Mouse (Mus musculus): ENCODE results near the gene Meis1. TPM values are rescaled to one million over a fixed set of nuclear protein-coding genes. Genes with fewer than 3 reads are reported as not detected.

Gene Meis1
- total RNA-seq, 1 experiment = 6.2 TPM

DNA sequence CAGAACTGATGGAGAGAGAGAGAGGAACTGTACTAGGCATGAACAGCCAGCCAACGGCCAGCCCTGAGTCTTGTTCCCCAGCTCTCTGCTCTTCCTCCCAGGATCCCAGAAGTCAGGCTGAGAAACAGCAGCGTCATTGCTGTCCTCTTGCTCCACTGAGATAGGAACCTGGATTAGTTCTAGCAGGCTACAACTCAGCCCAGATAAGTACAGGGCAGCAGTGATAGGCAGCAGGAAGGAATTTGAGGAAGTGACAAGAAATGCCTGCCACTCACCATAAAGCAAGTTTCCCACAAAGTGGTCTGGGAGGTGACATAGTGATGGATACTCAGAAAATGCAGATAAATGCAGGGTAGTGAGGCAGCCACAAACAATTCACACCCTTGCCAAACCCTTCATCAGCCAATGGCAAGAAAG lies 48.9 kb downstream of the Meis1 start:
- H3K4me1 ChIP-seq (ENCODE audit: control insufficient read depth in 2 of 2, insufficient read depth in 2 of 2, low read length in 2 of 2, poor library complexity in 1 of 2) = no peaks in the 10 kb centered on the region
- no peak overlapping the region for H3K27ac ChIP-seq (ENCODE audit: insufficient read depth, low read depth, low read length, poor library complexity, severe bottlenecking)
- TF ChIP-seq ZC3H11A (IDR thresholded peaks at IDR 0.05; ENCODE audit: borderline replicate concordance, low read depth, low read length) (no peak), MAFK (IDR thresholded peaks at IDR 0.05; ENCODE audit: insufficient read depth, low read depth, low read length) (no peak), HCFC1 (IDR thresholded peaks at IDR 0.05; ENCODE audit: borderline replicate concordance, insufficient read depth, low read length) (no peak), CHD2 (IDR thresholded peaks at IDR 0.05; ENCODE audit: low read depth, low read length) (no peak), ZNF384 (IDR thresholded peaks at IDR 0.05; ENCODE audit: low read depth, low read length) (no peak)
- in situ Hi-C loops (cut with MboI; ENCODE audit: low sequenced_read_pairs in 2 of 2, unreplicated experiment in 2 of 2) = no loop called here
- H3K36me3 ChIP-seq (ENCODE audit: control insufficient read depth, insufficient read depth, low read length, poor library complexity, severe bottlenecking) = no peaks in the 10 kb centered on the region
- no peak for DNase-seq (ENCODE audit: low read depth, low spot score)
- no peak overlapping the region for H3K4me3 ChIP-seq (ENCODE audit: insufficient read depth in 1 of 2, low read depth in 1 of 2, low read length in 2 of 2, poor library complexity in 1 of 2, severe bottlenecking in 1 of 2)
- H3K9me3 ChIP-seq (ENCODE audit: control insufficient read depth, insufficient read depth, low read depth, low read length) = no peaks in the 10 kb centered on the region
- H3K9ac ChIP-seq (ENCODE audit: insufficient read depth, low read depth, low read length, poor library complexity, severe bottlenecking) = no peak overlapping the region

DNA sequence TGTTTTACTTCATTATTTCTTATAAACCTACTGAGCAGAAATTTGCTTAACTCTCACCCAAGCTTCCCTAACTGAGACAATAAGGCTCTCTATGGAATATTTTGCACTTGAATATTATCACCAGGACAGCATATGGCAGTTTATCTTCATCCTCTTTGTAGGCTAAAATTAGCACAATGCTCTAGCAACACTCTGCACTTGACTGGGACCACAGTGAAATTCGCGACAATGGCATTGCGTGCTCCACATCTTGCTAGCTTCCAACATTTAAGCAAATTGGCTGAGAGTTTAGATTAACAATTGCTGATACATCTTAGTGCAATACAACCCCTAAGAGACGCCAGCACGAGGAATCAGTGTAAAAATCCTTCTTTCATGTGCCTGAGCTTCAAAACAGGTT lies 54.4 kb downstream of the Meis1 start:
- in situ Hi-C loops (cut with MboI; ENCODE audit: low sequenced_read_pairs in 2 of 2, unreplicated experiment in 2 of 2) = no loop called here
- Histone ChIP-seq H3K27ac (ENCODE audit: insufficient read depth, low read depth, low read length, poor library complexity, severe bottlenecking) (no peak overlapping the region), H3K4me1 (ENCODE audit: control insufficient read depth in 2 of 2, insufficient read depth in 2 of 2, low read length in 2 of 2, poor library complexity in 1 of 2) (no peaks in the 10 kb centered on the region), H3K36me3 (ENCODE audit: control insufficient read depth, insufficient read depth, low read length, poor library complexity, severe bottlenecking) (no peaks in the 10 kb centered on the region), H3K4me3 (ENCODE audit: insufficient read depth in 1 of 2, low read depth in 1 of 2, low read length in 2 of 2, poor library complexity in 1 of 2, severe bottlenecking in 1 of 2) (no peak overlapping the region), H3K9me3 (ENCODE audit: control insufficient read depth, insufficient read depth, low read depth, low read length) (no peaks in the 10 kb centered on the region), H3K9ac (ENCODE audit: insufficient read depth, low read depth, low read length, poor library complexity, severe bottlenecking) (no peak overlapping the region)
- TF ChIP-seq MAFK (IDR thresholded peaks at IDR 0.05; ENCODE audit: insufficient read depth, low read depth, low read length) (no peak), ZNF384 (IDR thresholded peaks at IDR 0.05; ENCODE audit: low read depth, low read length) (no peak), HCFC1 (IDR thresholded peaks at IDR 0.05; ENCODE audit: borderline replicate concordance, insufficient read depth, low read length) (no peak), ZC3H11A (IDR thresholded peaks at IDR 0.05; ENCODE audit: borderline replicate concordance, low read depth, low read length) (no peak), CHD2 (IDR thresholded peaks at IDR 0.05; ENCODE audit: low read depth, low read length) (no peak)
- no peak for DNase-seq (ENCODE audit: low read depth, low spot score)

- TF ChIP-seq ZC3H11A (IDR thresholded peaks at IDR 0.05; ENCODE audit: borderline replicate concordance, low read depth, low read length) = no peak
- no peak for TF ChIP-seq CHD2 (IDR thresholded peaks at IDR 0.05; ENCODE audit: low read depth, low read length)
- TF ChIP-seq HCFC1 (IDR thresholded peaks at IDR 0.05; ENCODE audit: borderline replicate concordance, insufficient read depth, low read length) = no peak
- TF ChIP-seq MAFK (IDR thresholded peaks at IDR 0.05; ENCODE audit: insufficient read depth, low read depth, low read length) = no peak
- no peak for TF ChIP-seq ZNF384 (IDR thresholded peaks at IDR 0.05; ENCODE audit: low read depth, low read length)
- no peaks in the 10 kb centered on the region for H3K9me3 ChIP-seq (ENCODE audit: control insufficient read depth, insufficient read depth, low read depth, low read length)
- in situ Hi-C loops (cut with MboI; ENCODE audit: low sequenced_read_pairs in 2 of 2, unreplicated experiment in 2 of 2) = no loop called here
- H3K4me1 ChIP-seq (ENCODE audit: control insufficient read depth in 2 of 2, insufficient read depth in 2 of 2, low read length in 2 of 2, poor library complexity in 1 of 2) = no peaks in the 10 kb centered on the region
- no peaks in the 10 kb centered on the region for H3K36me3 ChIP-seq (ENCODE audit: control insufficient read depth, insufficient read depth, low read length, poor library complexity, severe bottlenecking)
- no peak overlapping the region for H3K27ac ChIP-seq (ENCODE audit: insufficient read depth, low read depth, low read length, poor library complexity, severe bottlenecking)
- no peak overlapping the region for H3K4me3 ChIP-seq (ENCODE audit: insufficient read depth in 1 of 2, low read depth in 1 of 2, low read length in 2 of 2, poor library complexity in 1 of 2, severe bottlenecking in 1 of 2)
- no peak overlapping the region for H3K9ac ChIP-seq (ENCODE audit: insufficient read depth, low read depth, low read length, poor library complexity, severe bottlenecking)
- DNase-seq (ENCODE audit: low read depth, low spot score) = no peak
Observed at GRCm38 (mm10) chr11:18963202-18964136, 55.3 kb downstream of the Meis1 start.

DNA sequence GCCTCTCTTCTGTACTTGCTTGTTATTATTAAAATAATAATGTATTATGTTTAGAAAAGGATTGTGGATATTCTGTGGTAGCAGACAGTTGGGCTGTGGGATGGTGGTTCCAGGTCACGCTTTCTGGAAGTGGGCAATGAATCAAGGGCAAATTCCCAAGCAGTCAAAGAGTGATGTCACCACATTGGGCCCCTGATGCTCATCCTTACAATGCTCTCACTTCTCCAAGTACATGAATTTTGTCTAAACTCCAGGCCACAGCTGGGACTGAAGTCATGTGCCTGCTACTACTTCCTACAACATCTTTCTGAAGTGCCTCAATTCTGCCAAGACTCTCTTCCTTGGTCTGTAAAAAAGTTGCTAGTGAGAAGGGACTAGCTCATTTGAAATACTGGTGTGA lies 59.3 kb downstream of the Meis1 start:
- TF ChIP-seq CHD2 (IDR thresholded peaks at IDR 0.05; ENCODE audit: low read depth, low read length) (no peak), ZNF384 (IDR thresholded peaks at IDR 0.05; ENCODE audit: low read depth, low read length) (no peak), ZC3H11A (IDR thresholded peaks at IDR 0.05; ENCODE audit: borderline replicate concordance, low read depth, low read length) (no peak), HCFC1 (IDR thresholded peaks at IDR 0.05; ENCODE audit: borderline replicate concordance, insufficient read depth, low read length) (no peak), MAFK (IDR thresholded peaks at IDR 0.05; ENCODE audit: insufficient read depth, low read depth, low read length) (no peak)
- no peak overlapping the region for H3K9ac ChIP-seq (ENCODE audit: insufficient read depth, low read depth, low read length, poor library complexity, severe bottlenecking)
- H3K4me3 ChIP-seq (ENCODE audit: insufficient read depth in 1 of 2, low read depth in 1 of 2, low read length in 2 of 2, poor library complexity in 1 of 2, severe bottlenecking in 1 of 2) = no peak overlapping the region
- no peaks in the 10 kb centered on the region for H3K36me3 ChIP-seq (ENCODE audit: control insufficient read depth, insufficient read depth, low read length, poor library complexity, severe bottlenecking)
- H3K4me1 ChIP-seq (ENCODE audit: control insufficient read depth in 2 of 2, insufficient read depth in 2 of 2, low read length in 2 of 2, poor library complexity in 1 of 2) = peaks cover 6 to 10% of the 10 kb centered on the region in 2 experiments; a peak in 3 of 4 replicates
- no peaks in the 10 kb centered on the region for H3K9me3 ChIP-seq (ENCODE audit: control insufficient read depth, insufficient read depth, low read depth, low read length)
- no peak for DNase-seq (ENCODE audit: low read depth, low spot score)
- H3K27ac ChIP-seq (ENCODE audit: insufficient read depth, low read depth, low read length, poor library complexity, severe bottlenecking) = no peak overlapping the region
- in situ Hi-C loops (cut with MboI; ENCODE audit: low sequenced_read_pairs in 2 of 2, unreplicated experiment in 2 of 2) = no loop called here

Data from ES-E14 (cell line).